ENCODE assay signal across 8 mouse cellular contexts in the genomic region with DNA sequence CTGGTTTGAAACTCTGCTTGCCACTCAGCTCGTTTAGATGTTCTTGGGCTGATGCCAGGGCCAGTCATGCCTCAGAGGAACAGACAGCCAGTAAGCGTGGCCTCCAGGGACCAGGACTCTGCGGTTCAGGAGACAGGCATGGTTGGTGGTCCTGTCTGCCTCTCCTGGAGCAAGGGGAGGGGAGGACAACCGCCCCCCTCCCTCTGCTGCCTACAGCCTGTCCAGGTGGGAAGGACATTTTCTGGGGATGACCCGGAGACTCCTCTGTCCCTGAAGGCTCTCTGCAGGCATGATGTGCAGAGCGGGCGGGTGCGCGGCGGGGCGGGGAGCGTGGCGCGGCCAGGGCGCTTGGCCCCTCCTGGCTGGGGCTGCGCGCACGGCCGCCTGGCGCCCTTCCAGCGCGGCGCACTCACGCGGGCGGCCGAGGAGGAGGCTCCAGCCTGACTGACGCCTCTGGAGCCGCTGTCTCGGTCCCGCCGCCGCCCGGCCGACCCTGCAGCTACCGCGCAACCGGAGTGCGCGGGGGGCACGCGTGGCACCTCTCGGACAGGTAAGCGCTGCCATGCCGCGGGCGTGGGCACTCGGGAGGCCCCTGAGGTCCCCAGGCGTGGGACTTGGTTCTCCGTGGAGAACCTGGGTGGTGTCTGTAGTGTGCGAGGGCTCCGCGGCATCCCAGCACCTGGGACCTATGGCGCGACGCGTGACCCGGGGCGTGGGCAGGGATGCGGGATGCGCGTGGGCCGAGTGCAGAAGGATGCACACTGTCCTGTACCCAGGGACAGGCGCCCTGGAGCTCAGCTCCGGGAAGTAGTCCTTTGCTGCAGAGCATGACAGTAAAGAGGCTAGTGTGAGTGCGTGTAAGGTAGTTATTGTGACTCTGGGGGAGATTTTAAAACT. TPM values are rescaled to one million over a fixed set of nuclear protein-coding genes. Genes with fewer than 3 reads are reported as not detected.
DNase-seq lines count a peak whose midpoint lies in the region; ATAC-seq and TF ChIP-seq lines count a peak whose summit lies in the region.

A gene (plus strand): TSS at position 438 of the 897 bp plus-strand sequence.

- peak within 1 kb of the TSS; percentile 62 for H3K9ac ChIP-seq in hindbrain, embryonic 11.5 days (ENCODE audit: low read depth, low read length)
- peak within 1 kb of the TSS; percentile 44 for H3K9ac ChIP-seq in lung, postnatal 0 days (replicated peaks; ENCODE audit: low read depth)

- H3K4me2 ChIP-seq in hindbrain, embryonic 11.5 days (replicated peaks; ENCODE audit: low read depth, low read length) = peak within 1 kb of the TSS; percentile 100
- peak within 1 kb of the TSS; percentile 98 for H3K4me2 ChIP-seq in lung, postnatal 0 days (replicated peaks; ENCODE audit: low read depth, low read length)

- peak within 1 kb of the TSS; percentile 57 for H3K4me3 ChIP-seq in hindbrain, embryonic 11.5 days (ENCODE audit: low read depth, low read length)
- H3K4me3 ChIP-seq in lung, postnatal 0 days (ENCODE audit: low read depth, low read length) = peak within 1 kb of the TSS; percentile 63

- no peak for TF ChIP-seq CTCF in Patski (IDR thresholded peaks at IDR 0.05)
- no peak; the same call in 1 of the 2 replicates for TF ChIP-seq CTCF in lung, postnatal 0 days (IDR thresholded peaks at IDR 0.05)

- no peak for TF ChIP-seq EP300 in lung, postnatal 0 days (IDR thresholded peaks at IDR 0.05)

- in situ Hi-C loops in Patski (cut with MboI; ENCODE audit: low pct_unique_long_range_greater_than_20kb) = no loop called here

- WGBS in hindbrain, embryonic 11.5 days = 1% methylated on average over 58 of the region's 66 CpGs
- WGBS in lung, postnatal 0 days = under 1% methylated on average over 66 of the region's 66 CpGs

- peak; percentile 85 for ATAC-seq in Patski
- ATAC-seq in hindbrain, embryonic 11.5 days (ENCODE audit: low FRiP score) = peak; percentile 87
- peak; percentile 90 for ATAC-seq in lung, postnatal 0 days

- H3K27me3 ChIP-seq in Patski = no peaks in the 10 kb centered on the region
- H3K27me3 ChIP-seq in hindbrain, embryonic 11.5 days (ENCODE audit: control insufficient read depth, insufficient read depth, low read length) = peaks cover 7% of the 10 kb centered on the region; the same call in 1 of the 2 replicates
- H3K27me3 ChIP-seq in lung, postnatal 0 days (replicated peaks; ENCODE audit: insufficient read depth, low read length) = no peaks in the 10 kb centered on the region

- H3K9me3 ChIP-seq in hindbrain, embryonic 11.5 days (ENCODE audit: control insufficient read depth, low read length) = no peaks in the 10 kb centered on the region
- H3K9me3 ChIP-seq in lung, postnatal 0 days (ENCODE audit: low read length) = no peaks in the 10 kb centered on the region

- no peak within 1 kb of the TSS for H3K27ac ChIP-seq in hindbrain, embryonic 11.5 days (ENCODE audit: low read depth, low read length)
- H3K27ac ChIP-seq in lung, postnatal 0 days (ENCODE audit: low read length) = peak within 1 kb of the TSS; percentile 78

- 0 out of 2 replicates have a peak, but pooled peaks cover 2% of the 10 kb centered on the region for H3K36me3 ChIP-seq in hindbrain, embryonic 11.5 days (ENCODE audit: control insufficient read depth, insufficient read depth, low read length)
- no peaks in the 10 kb centered on the region; the same call in 1 of the 2 replicates for H3K36me3 ChIP-seq in lung, postnatal 0 days (ENCODE audit: insufficient read depth, low read length)

- H3K4me1 ChIP-seq in hindbrain, embryonic 11.5 days (replicated peaks; ENCODE audit: control insufficient read depth, insufficient read depth, low read length) = peaks cover 3% of the 10 kb centered on the region
- peaks cover 2% of the 10 kb centered on the region; the same call in 1 of the 2 replicates for H3K4me1 ChIP-seq in lung, postnatal 0 days (ENCODE audit: insufficient read depth, low read depth, low read length)

- CTCF ChIA-PET in Patski (lab: Charles Lee) = interaction anchor here (0.8 kb wide), 1 partner anchor 56 kb away, joined by 3 read pairs; no protein-coding TSS in a partner anchor

- POLR2A ChIA-PET in Patski (lab: Charles Lee) = no interaction called here

- DNase-seq in Patski (ENCODE audit: low read depth, low spot score) = peak; percentile 64
- DNase-seq in cerebellum, adult 9-11 months = peak; percentile 85
- peak; percentile 13 to 33 for DNase-seq in frontal cortex, postnatal 14 days (ENCODE audit: low spot score in 2 of 2)
- DNase-seq in hindbrain, embryonic 11.5 days (ENCODE audit: low spot score) = peak; percentile 63
- peak; percentile 22 to 52 for DNase-seq in layer of hippocampus, postnatal 25 days (ENCODE audit: extremely low spot score in 1 of 2, low spot score in 1 of 2)
- peak; percentile 74 for DNase-seq in lung, postnatal 0 days (ENCODE audit: low spot score)
- peak; percentile 39 for DNase-seq in retina, postnatal 7 days (ENCODE audit: low read depth, low spot score)
- DNase-seq in spleen, postnatal 36 days (ENCODE audit: low spot score in 2 of 2) = no peak

RNA-seq across cellular contexts. Expression of the gene that starts here (rescaled TPM):
- polyA plus RNA-seq in Patski (2021) = 1.1 TPM
- 0.56 and 0.66 TPM in 2 replicates for polyA plus RNA-seq in hindbrain, embryonic 11.5 days (2014; fragmentation: Nextera tagmentation; extraction: Ambion mirVana)
- 1 to 10 TPM; 5.9 to 6.0 TPM for total RNA-seq in layer of hippocampus, postnatal 25 days (2021)
- 1.4 and 1.7 TPM in 2 replicates for polyA plus RNA-seq in lung, postnatal 0 days (2015; fragmentation: Nextera tagmentation; extraction: Ambion mirVana)

Comparison
In these comparisons a context has a peak if more than half of its experiments do, and no peak if none do; other contexts are left out.
1. Peak in DNase-seq, ATAC-seq, H3K4me3 ChIP-seq, H3K9ac ChIP-seq and H3K4me2 ChIP-seq in hindbrain, embryonic 11.5 days; RNA of the gene not detected or under 1 TPM.
2. DNase-seq: peak in Patski (single experiment), cerebellum, adult 9-11 months (single experiment), frontal cortex, postnatal 14 days (2 of 2), layer of hippocampus, postnatal 25 days (2 of 2), lung, postnatal 0 days (single experiment) and retina, postnatal 7 days (single experiment); none in spleen, postnatal 36 days (0 of 2).
3. Peak in every context shown above with its lines, with median percentiles within 50 percentile points of each other: ATAC-seq.